Mouse (Mus musculus) G1E (cell line): Measurements from ENCODE around the gene Rai14.

Experiments used
- CTCF ChIP-seq: IDR thresholded peaks from 2 replicates; pipeline ENCODE4 v1.5.1; 2012; ENCODE audit warnings: low read depth, low read length, inconsistent platforms, mixed read lengths
- GATA1 ChIP-seq: IDR thresholded peaks from 2 replicates; pipeline ENCODE4 v1.6.1; 2012; ENCODE audit warnings: borderline replicate concordance, low read length, inconsistent platforms, mixed read lengths
- GATA2 ChIP-seq: IDR thresholded peaks from 2 replicates; pipeline ENCODE4 v1.6.1; 2012; ENCODE audit warnings: low read depth, low read length, inconsistent platforms, borderline replicate concordance
- TAL1 ChIP-seq: conservative IDR thresholded peaks from 2 replicates; pipeline ENCODE4 v1.6.1; 2012; ENCODE audit warnings: low read depth, low read length, inconsistent platforms, mixed read lengths

GRCm38 (mm10) chr15:10707109-10707508, 7.3 kb downstream of the Rai14 start:
- TF ChIP-seq CTCF (no peak), GATA1 (no peak), TAL1 (no peak), GATA2 (no peak)
